Mouse (Mus musculus): ENCODE measurements around the gene Nupr1. TPM values are rescaled to one million over a fixed set of nuclear protein-coding genes. Genes with fewer than 3 reads are reported as not detected.
"Not testable (repeated sequence)": the region's sequence is repeated elsewhere in the genome, so short reads cannot be mapped to it uniquely, and the experiment has no call there.

The Nupr1 gene
- polyA plus RNA-seq, 1 experiment: 37.6 TPM

GRCm38 (mm10) chr7:126650852-126651251 is 20.2 kb upstream of the Nupr1 start:
- H3K4me1 ChIP-seq (ENCODE audit: control insufficient read depth, insufficient read depth, low read length): no peaks in the 10 kb centered on the region; the same call in 1 of the 2 replicates
- no peak for TF ChIP-seq POLR2A (IDR thresholded peaks at IDR 0.05; ENCODE audit: borderline replicate concordance, control insufficient read depth, low read depth, low read length)
- TF ChIP-seq CTCF (IDR thresholded peaks at IDR 0.05; ENCODE audit: control insufficient read depth, insufficient read depth, low read length): no peak
- WGBS: 50% methylated on average over 2 of the region's 2 CpGs
- H3K4me3 ChIP-seq (replicated peaks; ENCODE audit: control insufficient read depth, low read depth, low read length): no peak overlapping the region
- H3K27ac ChIP-seq (ENCODE audit: control insufficient read depth, insufficient read depth, low read depth, low read length, poor library complexity): no peak overlapping the region

GRCm38 (mm10) chr7:126649231-126650051 is 18.8 kb upstream of the Nupr1 start, which contains the start of gene Sgf29:
Sgf29 (plus strand) TSS chr7:126649309.
- TF ChIP-seq CTCF (IDR thresholded peaks at IDR 0.05; ENCODE audit: control insufficient read depth, insufficient read depth, low read length) (no peak), POLR2A (IDR thresholded peaks at IDR 0.05; ENCODE audit: borderline replicate concordance, control insufficient read depth, low read depth, low read length) (peak; percentile 94)
- WGBS: 1% methylated on average over 57 of the region's 57 CpGs
- Histone ChIP-seq H3K4me3 (replicated peaks; ENCODE audit: control insufficient read depth, low read depth, low read length) (peak within 1 kb of the TSS; percentile 96), H3K4me1 (ENCODE audit: control insufficient read depth, insufficient read depth, low read length) (no peaks in the 10 kb centered on the region; the same call in 1 of the 2 replicates), H3K27ac (ENCODE audit: control insufficient read depth, insufficient read depth, low read depth, low read length, poor library complexity) (peak within 1 kb of the TSS; percentile 97)

GRCm38 (mm10) chr7:126648486-126648885 is 17.8 kb upstream of the Nupr1 start:
- 73% methylated on average over 4 of the region's 4 CpGs for WGBS
- TF ChIP-seq POLR2A (IDR thresholded peaks at IDR 0.05; ENCODE audit: borderline replicate concordance, control insufficient read depth, low read depth, low read length) (no peak), CTCF (IDR thresholded peaks at IDR 0.05; ENCODE audit: control insufficient read depth, insufficient read depth, low read length) (0 out of 2 replicates have a peak, but pooled peaks have one; percentile 20)
- no peak overlapping the region for H3K27ac ChIP-seq (ENCODE audit: control insufficient read depth, insufficient read depth, low read depth, low read length, poor library complexity)
- H3K4me1 ChIP-seq (ENCODE audit: control insufficient read depth, insufficient read depth, low read length): no peaks in the 10 kb centered on the region; the same call in 1 of the 2 replicates
- H3K4me3 ChIP-seq (replicated peaks; ENCODE audit: control insufficient read depth, low read depth, low read length): no peak overlapping the region

- Histone ChIP-seq H3K4me1 (ENCODE audit: control insufficient read depth, insufficient read depth, low read length) (no peaks in the 10 kb centered on the region; the same call in 1 of the 2 replicates), H3K27ac (ENCODE audit: control insufficient read depth, insufficient read depth, low read depth, low read length, poor library complexity) (no peak overlapping the region), H3K4me3 (replicated peaks; ENCODE audit: control insufficient read depth, low read depth, low read length) (no peak overlapping the region)
- no peak for TF ChIP-seq POLR2A (IDR thresholded peaks at IDR 0.05; ENCODE audit: borderline replicate concordance, control insufficient read depth, low read depth, low read length)
- no peak for TF ChIP-seq CTCF (IDR thresholded peaks at IDR 0.05; ENCODE audit: control insufficient read depth, insufficient read depth, low read length)
- WGBS: 42% methylated on average over 5 of the region's 5 CpGs
Observed at GRCm38 (mm10) chr7:126645708-126646107, 15.0 kb upstream of the Nupr1 start.

GRCm38 (mm10) chr7:126644914-126645313 is 14.3 kb upstream of the Nupr1 start:
- H3K27ac ChIP-seq (ENCODE audit: control insufficient read depth, insufficient read depth, low read depth, low read length, poor library complexity): no peak overlapping the region
- no peak overlapping the region for H3K4me3 ChIP-seq (replicated peaks; ENCODE audit: control insufficient read depth, low read depth, low read length)
- TF ChIP-seq POLR2A (IDR thresholded peaks at IDR 0.05; ENCODE audit: borderline replicate concordance, control insufficient read depth, low read depth, low read length) (no peak), CTCF (IDR thresholded peaks at IDR 0.05; ENCODE audit: control insufficient read depth, insufficient read depth, low read length) (no peak)
- H3K4me1 ChIP-seq (ENCODE audit: control insufficient read depth, insufficient read depth, low read length): no peaks in the 10 kb centered on the region; the same call in 1 of the 2 replicates

GRCm38 (mm10) chr7:126644345-126644744 is 13.7 kb upstream of the Nupr1 start:
- Histone ChIP-seq H3K27ac (ENCODE audit: control insufficient read depth, insufficient read depth, low read depth, low read length, poor library complexity) (no peak overlapping the region), H3K4me3 (replicated peaks; ENCODE audit: control insufficient read depth, low read depth, low read length) (no peak overlapping the region), H3K4me1 (ENCODE audit: control insufficient read depth, insufficient read depth, low read length) (no peaks in the 10 kb centered on the region; the same call in 1 of the 2 replicates)
- TF ChIP-seq CTCF (IDR thresholded peaks at IDR 0.05; ENCODE audit: control insufficient read depth, insufficient read depth, low read length): no peak
- no peak for TF ChIP-seq POLR2A (IDR thresholded peaks at IDR 0.05; ENCODE audit: borderline replicate concordance, control insufficient read depth, low read depth, low read length)
- 48% methylated on average over 3 of the region's 3 CpGs for WGBS

- H3K4me1 ChIP-seq (ENCODE audit: control insufficient read depth, insufficient read depth, low read length); H3K27ac ChIP-seq (ENCODE audit: control insufficient read depth, insufficient read depth, low read depth, low read length, poor library complexity); H3K4me3 ChIP-seq (replicated peaks; ENCODE audit: control insufficient read depth, low read depth, low read length): not testable (repeated sequence)
- peak; percentile 25; the same call in 1 of the 2 replicates for TF ChIP-seq CTCF (IDR thresholded peaks at IDR 0.05; ENCODE audit: control insufficient read depth, insufficient read depth, low read length)
- WGBS: 7% methylated on average over 3 of the region's 3 CpGs
Observed at GRCm38 (mm10) chr7:126643244-126643617, 12.6 kb upstream of the Nupr1 start.

- no peaks in the 10 kb centered on the region; the same call in 1 of the 2 replicates for H3K4me1 ChIP-seq (ENCODE audit: control insufficient read depth, insufficient read depth, low read length)
- H3K4me3 ChIP-seq (replicated peaks; ENCODE audit: control insufficient read depth, low read depth, low read length): no peak overlapping the region
- 61% methylated on average over 5 of the region's 5 CpGs for WGBS
- TF ChIP-seq POLR2A (IDR thresholded peaks at IDR 0.05; ENCODE audit: borderline replicate concordance, control insufficient read depth, low read depth, low read length) (no peak), CTCF (IDR thresholded peaks at IDR 0.05; ENCODE audit: control insufficient read depth, insufficient read depth, low read length) (no peak)
- no peak overlapping the region for H3K27ac ChIP-seq (ENCODE audit: control insufficient read depth, insufficient read depth, low read depth, low read length, poor library complexity)
Observed at GRCm38 (mm10) chr7:126642545-126643243, 12.0 kb upstream of the Nupr1 start.

Data from bone marrow, adult 2 months (tissue).